ENCODE assay signal across 7 mouse cellular contexts in genomic region chr1:165641271-165641771, GRCm38 (mm10). TPM values are rescaled to one million over a fixed set of nuclear protein-coding genes. Genes with fewer than 3 reads are reported as not detected.
A peak's percentile ranks its signal among the peaks of the same experiment; 100 is the strongest.
DNase-seq lines count a peak whose midpoint lies in the region; ATAC-seq lines count a peak whose summit lies in the region.

No protein-coding gene starts in this region.

- H3K27ac ChIP-seq in intestine, embryonic 16.5 days (ENCODE audit: low read length): no peak overlapping the region
- peak overlapping the region; percentile 86; the same call in 1 of the 2 replicates for H3K27ac ChIP-seq in midbrain, embryonic 10.5 days (replicated peaks)

- H3K4me3 ChIP-seq in intestine, embryonic 16.5 days (ENCODE audit: low read length): peak overlapping the region; percentile 95
- peak overlapping the region; percentile 87 for H3K4me3 ChIP-seq in midbrain, embryonic 10.5 days

- peak; percentile 71 to 89 for DNase-seq in adrenal gland, adult 18-20 months (ENCODE audit: low spot score in 2 of 2)
- peak; percentile 93 for DNase-seq in embryo, embryonic 10.5 days (ENCODE audit: low spot score)
- peak; percentile 45 to 73 for DNase-seq in gastrocnemius, postnatal 36 days
- DNase-seq in left cerebral cortex, postnatal 36 days (ENCODE audit: low spot score in 2 of 2): peak; percentile 69 to 81
- DNase-seq in midbrain, embryonic 10.5 days (ENCODE audit: low spot score): peak; percentile 71
- peak; percentile 54 to 60 for DNase-seq in right cerebral cortex, postnatal 36 days (ENCODE audit: low spot score in 2 of 2)

- intact Hi-C loops in gastrocnemius, postnatal 36 days (cut with DNase I): loop anchor here (5.0 kb wide), 2 partner anchors 54 to 184 kb away; no protein-coding TSS in a partner anchor
- intact Hi-C loops in left cerebral cortex, postnatal 36 days (cut with DNase I): loop anchor here (5.0 kb wide), 2 partner anchors 54 to 179 kb away; partner anchors contain the start of genes Dcaf6 and Mpc2

- H3K9me3 ChIP-seq in intestine, embryonic 16.5 days (ENCODE audit: control insufficient read depth, low read length): no peaks in the 10 kb centered on the region
- H3K9me3 ChIP-seq in midbrain, embryonic 10.5 days (replicated peaks): no peaks in the 10 kb centered on the region

- 0 out of 2 replicates have a peak overlapping the region, but pooled peaks have one; percentile 15 for H3K4me2 ChIP-seq in intestine, embryonic 16.5 days (ENCODE audit: low read depth, low read length)

- peak; percentile 65 for ATAC-seq in intestine, embryonic 16.5 days

- no peaks in the 10 kb centered on the region for H3K27me3 ChIP-seq in intestine, embryonic 16.5 days (replicated peaks; ENCODE audit: control insufficient read depth, insufficient read depth, low read length)
- H3K27me3 ChIP-seq in midbrain, embryonic 10.5 days (ENCODE audit: low read depth, poor library complexity, severe bottlenecking): no peaks in the 10 kb centered on the region

- peak overlapping the region; percentile 72 for H3K9ac ChIP-seq in intestine, embryonic 16.5 days (ENCODE audit: low read depth, low read length)

- H3K4me1 ChIP-seq in intestine, embryonic 16.5 days (ENCODE audit: control insufficient read depth, insufficient read depth, low read length): peaks cover 8% of the 10 kb centered on the region
- H3K4me1 ChIP-seq in midbrain, embryonic 10.5 days: peaks cover under 1% of the 10 kb centered on the region

- no peaks in the 10 kb centered on the region for H3K36me3 ChIP-seq in intestine, embryonic 16.5 days (ENCODE audit: control insufficient read depth, insufficient read depth, low read length)
- H3K36me3 ChIP-seq in midbrain, embryonic 10.5 days: no peaks in the 10 kb centered on the region

- 7% methylated on average over 16 of the region's 16 CpGs for WGBS in intestine, embryonic 16.5 days
- 6% methylated on average over 16 of the region's 16 CpGs for WGBS in midbrain, embryonic 10.5 days

RNA-seq across cellular contexts. Expression of gene Mpzl1, which starts 7.0 kb away (rescaled TPM):
- total RNA-seq in adrenal gland, adult 18-20 months (2021): 10 to 100 TPM; 11.0 to 12.7 TPM
- 1 to 10 TPM; 8.6 to 9.1 TPM for total RNA-seq in gastrocnemius, postnatal 36 days (2021)
- polyA plus RNA-seq in intestine, embryonic 16.5 days (2015; fragmentation: Nextera tagmentation; extraction: Ambion mirVana): 103 and 110 TPM in 2 replicates
- total RNA-seq in left cerebral cortex, postnatal 36 days (2021): 10 to 100 TPM; 30.0 to 31.6 TPM
- 134 TPM in 2 replicates for polyA plus RNA-seq in midbrain, embryonic 10.5 days (2016; fragmentation: Nextera tagmentation; extraction: Ambion mirVana)
